Mouse (Mus musculus) hindbrain, embryonic 15.5 days (tissue): Measurements from ENCODE around the gene Gucy2e. TPM values are rescaled to one million over a fixed set of nuclear protein-coding genes. Genes with fewer than 3 reads are reported as not detected.
A peak's percentile ranks its signal among the peaks of the same experiment; 100 is the strongest.

Experiments used
- ATAC-seq: fragments of 200-750 bp; cut with Nextera tagmentation; 2 replicates; pipeline ENCODE4 v1.8.0; 2017; ENCODE audit warnings: low read depth, moderate number of reproducible peaks, moderate TSS enrichment; ENCODE audit not compliant: low FRiP score
- H3K27ac ChIP-seq: fragments of 300-500 bp; sonication (generic); replicated peaks from 2 replicates; pipeline ENCODE4 v1.5.1; 2015; ENCODE audit warnings: mild to moderate bottlenecking, inconsistent platforms
- H3K27me3 ChIP-seq: fragments of 300-500 bp; sonication (generic); 2 replicates; pipeline ENCODE4 v1.6.1; 2015; ENCODE audit warnings: control low read depth, inconsistent platforms
- H3K36me3 ChIP-seq: fragments of 300-500 bp; sonication (generic); 2 replicates; pipeline ENCODE4 v1.6.1; 2015; ENCODE audit warnings: control low read depth, inconsistent platforms
- H3K4me1 ChIP-seq: fragments of 300-500 bp; sonication (generic); replicated peaks from 2 replicates; pipeline ENCODE4 v1.6.1; 2015; ENCODE audit warnings: control low read depth, inconsistent platforms
- H3K4me2 ChIP-seq: fragments of 300-500 bp; sonication (generic); 2 replicates; pipeline ENCODE4 v1.6.1; 2015; ENCODE audit warnings: moderate library complexity, mild to moderate bottlenecking, inconsistent platforms
- H3K4me3 ChIP-seq: fragments of 300-500 bp; sonication (generic); 2 replicates; pipeline ENCODE4 v1.5.1; 2015; ENCODE audit warnings: mild to moderate bottlenecking, inconsistent platforms
- H3K9ac ChIP-seq: fragments of 300-500 bp; sonication (generic); 2 replicates; pipeline ENCODE4 v1.6.1; 2015; ENCODE audit warnings: inconsistent platforms
- H3K9me3 ChIP-seq: fragments of 300-500 bp; sonication (generic); 2 replicates; pipeline ENCODE4 v1.6.1; 2016; ENCODE audit warnings: control low read depth, inconsistent platforms
- WGBS: fragments of 180-500 bp; shearing (Covaris S2); methylation state at CpG from one replicate; pipeline ENCODE4 v1.1.7; 2015; 5-methylcytosine and 5-hydroxymethylcytosine counted together
- polyA plus RNA-seq: library from polyadenylated mRNA; unstranded; fragments of >200 nt; fragmentation: Nextera tagmentation; extraction: Ambion mirVana; gene quantifications from 2 replicates; pipeline ENCODE4 v1.2.1, GENCODE M21; 2015

Gene Gucy2e
- polyA plus RNA-seq, 1 experiment from 2014 or later, result 0.40 TPM

DNA sequence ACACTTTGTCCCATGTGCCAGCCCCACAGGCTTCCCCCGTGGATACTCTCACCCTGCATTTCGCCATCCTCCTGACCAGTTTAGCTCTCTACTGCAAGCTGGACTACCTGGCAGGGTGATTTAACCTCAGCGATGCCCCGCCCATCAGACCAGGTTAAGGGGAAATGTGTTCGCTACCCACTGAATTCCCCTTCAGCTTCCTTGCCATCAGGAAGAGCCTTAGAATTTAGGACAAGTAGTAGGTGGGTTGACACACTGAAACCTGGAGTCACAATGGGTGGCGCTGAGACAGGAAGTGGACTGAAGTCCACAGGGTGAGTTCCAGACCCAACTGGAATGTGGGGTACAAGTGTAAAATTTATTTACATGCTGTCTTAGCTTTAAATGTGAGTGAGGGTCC, 39.1 kb downstream of the Gucy2e start, which contains the start of gene Alox8:
TSS of gene Alox8 (minus strand) at position 101 of the 400 bp plus-strand sequence.
- H3K9me3 ChIP-seq, result no peaks in the 10 kb centered on the region

DNA sequence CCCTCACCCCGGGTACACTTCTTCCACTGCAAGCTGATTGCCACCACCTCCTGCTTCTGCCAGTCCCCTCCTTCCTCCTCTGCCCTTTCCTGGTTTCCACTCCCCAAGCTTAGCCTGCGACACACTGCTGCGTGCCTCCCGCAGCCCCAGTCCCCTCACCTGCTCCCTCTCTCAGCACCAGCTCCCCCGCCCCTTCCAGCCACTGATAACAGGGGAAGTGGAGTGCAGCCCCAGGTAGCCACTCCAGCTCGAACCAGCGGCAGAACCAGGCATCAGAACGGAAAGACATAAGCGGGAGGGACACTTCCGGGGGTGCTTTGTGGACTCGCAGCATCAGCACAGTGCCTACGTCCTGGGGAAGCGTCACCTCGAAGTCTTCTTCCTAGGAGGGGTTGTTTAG, 39.6 kb downstream of the Gucy2e start:
- Histone ChIP-seq H3K9me3 (no peaks in the 10 kb centered on the region), H3K27me3 (peaks cover 23% of the 10 kb centered on the region), H3K9ac (peak overlapping the region; percentile 5; the same call in 1 of the 2 replicates), H3K4me2 (peak overlapping the region; percentile 51), H3K27ac (no peak overlapping the region), H3K4me1 (peaks cover 8% of the 10 kb centered on the region), H3K36me3 (no peaks in the 10 kb centered on the region), H3K4me3 (peak overlapping the region; percentile 28)
- 1% methylated on average over 14 of the region's 14 CpGs for WGBS
- no peak for ATAC-seq

More for the DNA sequence above, 39.1 kb downstream of the Gucy2e start, which contains the start of gene Alox8:
- Histone ChIP-seq H3K4me3 (peak within 1 kb of the TSS; percentile 28), H3K9ac (peak within 1 kb of the TSS; percentile 5; the same call in 1 of the 2 replicates), H3K4me1 (peaks cover 8% of the 10 kb centered on the region), H3K27me3 (peaks cover 23% of the 10 kb centered on the region), H3K4me2 (peak within 1 kb of the TSS; percentile 51), H3K36me3 (no peaks in the 10 kb centered on the region), H3K27ac (no peak within 1 kb of the TSS)
- ATAC-seq, result no peak
- WGBS, result 38% methylated on average over 6 of the region's 6 CpGs

DNA sequence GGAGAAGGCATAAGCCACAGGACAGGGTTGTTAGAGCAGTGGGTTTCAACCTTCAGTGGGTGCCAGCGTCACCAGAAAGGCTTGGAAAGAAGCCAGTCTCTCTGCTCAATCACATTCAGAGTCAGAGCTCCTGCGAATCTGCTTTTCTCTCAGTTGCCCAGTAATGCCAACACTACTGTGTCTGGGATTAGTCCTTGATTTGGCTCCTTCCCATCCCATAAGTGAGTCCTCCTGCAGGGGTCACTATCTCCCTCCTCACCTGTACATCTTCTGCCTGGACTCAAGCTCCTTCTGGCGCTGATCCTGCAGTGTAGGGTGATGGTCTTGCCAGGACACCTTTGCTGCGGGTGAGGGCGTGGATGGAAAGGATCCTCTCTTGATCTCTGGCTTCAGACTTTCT, 40.1 kb downstream of the Gucy2e start:
- H3K4me3 ChIP-seq, result peak overlapping the region; percentile 28
- WGBS, result 13% methylated on average over 5 of the region's 5 CpGs
- H3K27me3 ChIP-seq, result peaks cover 23% of the 10 kb centered on the region
- no peak overlapping the region for H3K27ac ChIP-seq
- no peaks in the 10 kb centered on the region for H3K36me3 ChIP-seq
- no peaks in the 10 kb centered on the region for H3K9me3 ChIP-seq
- peaks cover 8% of the 10 kb centered on the region for H3K4me1 ChIP-seq
- ATAC-seq, result no peak
- peak overlapping the region; percentile 5; the same call in 1 of the 2 replicates for H3K9ac ChIP-seq
- peak overlapping the region; percentile 51 for H3K4me2 ChIP-seq

DNA sequence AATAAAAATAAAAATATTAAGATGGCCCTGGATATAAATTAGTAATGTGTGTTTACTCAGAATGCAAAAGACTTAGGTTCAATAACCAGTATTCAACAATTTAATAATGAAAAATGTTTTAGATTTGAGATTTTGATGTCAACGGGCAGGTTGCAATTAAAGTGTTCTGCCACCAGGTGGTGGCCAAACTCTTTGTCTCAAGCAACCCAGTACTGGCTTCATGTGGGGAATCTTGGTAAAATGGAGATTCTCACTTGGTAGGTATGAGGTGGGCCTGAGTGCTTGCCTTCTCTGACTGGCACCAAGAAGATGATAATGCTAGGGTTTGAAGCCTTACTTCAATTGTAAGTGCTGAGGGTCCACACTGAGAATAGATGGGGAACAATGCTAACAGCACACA, 44.0 kb downstream of the Gucy2e start:
- Histone ChIP-seq H3K27ac (no peak overlapping the region), H3K4me3 (no peak overlapping the region), H3K9me3 (no peaks in the 10 kb centered on the region), H3K4me2 (no peak overlapping the region), H3K36me3 (no peaks in the 10 kb centered on the region), H3K9ac (no peak overlapping the region), H3K27me3 (peaks cover 15% of the 10 kb centered on the region), H3K4me1 (peaks cover 8% of the 10 kb centered on the region)
- ATAC-seq, result no peak
- 8% methylated on average over 1 of the region's 1 CpGs for WGBS

DNA sequence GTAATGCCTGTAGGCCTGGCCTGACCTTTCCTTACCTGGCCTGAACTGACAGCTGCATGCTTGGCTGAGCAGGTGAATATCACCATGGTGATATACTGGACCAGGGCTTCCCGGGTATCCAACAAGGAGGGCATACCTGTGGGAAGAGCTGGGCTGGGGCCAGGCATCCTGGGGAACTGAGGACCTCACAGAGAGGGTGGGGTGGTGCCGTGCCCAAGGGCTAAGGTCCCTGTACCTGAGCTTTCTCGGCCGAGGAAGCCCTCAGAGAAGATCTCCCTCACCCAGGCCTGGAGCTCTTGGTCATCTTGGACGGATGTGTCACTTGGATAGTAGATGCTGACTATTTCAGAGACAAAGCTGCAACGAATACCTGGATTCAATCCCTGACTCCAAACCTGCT, 50.9 kb downstream of the Gucy2e start:
- Histone ChIP-seq H3K36me3 (no peaks in the 10 kb centered on the region), H3K9me3 (no peaks in the 10 kb centered on the region), H3K4me3 (no peak overlapping the region), H3K27me3 (no peaks in the 10 kb centered on the region), H3K27ac (no peak overlapping the region), H3K4me2 (no peak overlapping the region), H3K9ac (no peak overlapping the region), H3K4me1 (no peaks in the 10 kb centered on the region)
- no peak for ATAC-seq
- WGBS, result 82% methylated on average over 6 of the region's 6 CpGs

DNA sequence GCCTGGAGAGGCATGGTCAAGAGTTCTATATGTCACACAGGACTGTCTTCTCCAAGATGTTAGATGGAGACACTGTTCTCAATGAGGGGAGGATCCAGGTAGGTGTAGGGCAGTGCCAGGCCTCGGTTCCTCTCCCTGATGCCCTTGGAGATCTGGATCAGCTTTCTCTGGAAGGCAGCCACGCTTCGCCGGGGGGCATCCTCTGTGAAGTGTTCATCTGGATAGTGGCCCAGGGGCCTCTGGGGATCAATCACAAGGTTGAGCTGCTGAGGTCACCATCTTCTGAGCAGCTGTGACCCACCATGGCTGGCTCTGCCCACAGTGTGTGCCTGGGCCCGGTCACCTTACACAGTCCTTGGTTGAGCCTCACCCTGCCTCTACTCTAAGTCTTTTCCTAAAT, 51.8 kb downstream of the Gucy2e start:
- Histone ChIP-seq H3K9me3 (no peaks in the 10 kb centered on the region), H3K27me3 (no peaks in the 10 kb centered on the region), H3K36me3 (no peaks in the 10 kb centered on the region), H3K27ac (no peak overlapping the region), H3K4me2 (no peak overlapping the region), H3K4me1 (no peaks in the 10 kb centered on the region), H3K9ac (no peak overlapping the region), H3K4me3 (no peak overlapping the region)
- no peak for ATAC-seq
- WGBS, result 86% methylated on average over 5 of the region's 5 CpGs

DNA sequence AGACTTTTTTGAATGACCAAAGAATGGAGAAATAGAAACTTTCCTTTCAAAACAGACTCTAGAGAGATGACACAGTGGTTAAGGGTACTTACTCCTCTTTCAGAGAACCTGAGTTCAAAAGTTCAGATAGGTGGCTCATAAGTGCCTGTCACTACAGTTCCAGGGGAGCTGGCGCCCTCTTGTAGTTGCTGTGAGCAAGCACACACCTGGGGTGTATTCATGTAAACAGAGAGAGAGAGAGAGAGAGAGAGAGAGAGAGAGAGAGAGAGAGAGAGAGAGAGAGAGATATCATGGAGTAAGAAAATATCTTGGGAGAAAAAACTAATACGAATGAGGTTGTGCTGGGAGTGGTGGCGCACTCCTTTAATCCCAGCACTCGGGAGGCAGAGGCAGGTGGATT, 56.7 kb downstream of the Gucy2e start:
- Histone ChIP-seq H3K27ac (no peak overlapping the region), H3K36me3 (no peaks in the 10 kb centered on the region), H3K4me3 (no peak overlapping the region), H3K4me1 (no peaks in the 10 kb centered on the region), H3K9me3 (no peaks in the 10 kb centered on the region), H3K4me2 (no peak overlapping the region), H3K9ac (no peak overlapping the region), H3K27me3 (no peaks in the 10 kb centered on the region)
- no peak for ATAC-seq
- WGBS, result 94% methylated on average over 4 of the region's 4 CpGs

DNA sequence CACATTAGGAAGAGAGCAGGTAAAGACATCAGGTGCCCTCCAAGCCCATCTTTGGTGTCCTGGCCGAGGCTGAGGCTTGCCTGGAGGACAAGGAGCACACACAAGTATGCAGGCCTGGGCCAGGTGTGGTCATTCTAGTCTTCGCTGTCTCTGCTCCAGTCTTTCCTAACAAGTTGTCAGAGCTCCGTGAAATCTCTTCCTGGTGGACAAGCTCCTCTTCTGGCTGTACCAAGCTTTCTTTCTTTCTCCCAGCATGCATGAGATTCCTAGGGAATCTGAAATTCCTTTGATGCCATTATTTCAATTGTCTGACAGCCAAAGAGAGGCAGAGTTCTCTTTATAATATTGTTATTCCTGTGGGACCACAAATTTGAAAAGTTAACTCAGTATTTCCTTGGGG, 57.3 kb downstream of the Gucy2e start:
- ATAC-seq, result no peak
- H3K36me3 ChIP-seq, result no peaks in the 10 kb centered on the region
- no peak overlapping the region for H3K27ac ChIP-seq
- no peak overlapping the region for H3K4me2 ChIP-seq
- no peaks in the 10 kb centered on the region for H3K9me3 ChIP-seq
- no peaks in the 10 kb centered on the region for H3K4me1 ChIP-seq
- no peak overlapping the region for H3K4me3 ChIP-seq
- 53% methylated on average over 3 of the region's 3 CpGs for WGBS
- no peaks in the 10 kb centered on the region for H3K27me3 ChIP-seq
- H3K9ac ChIP-seq, result no peak overlapping the region

DNA sequence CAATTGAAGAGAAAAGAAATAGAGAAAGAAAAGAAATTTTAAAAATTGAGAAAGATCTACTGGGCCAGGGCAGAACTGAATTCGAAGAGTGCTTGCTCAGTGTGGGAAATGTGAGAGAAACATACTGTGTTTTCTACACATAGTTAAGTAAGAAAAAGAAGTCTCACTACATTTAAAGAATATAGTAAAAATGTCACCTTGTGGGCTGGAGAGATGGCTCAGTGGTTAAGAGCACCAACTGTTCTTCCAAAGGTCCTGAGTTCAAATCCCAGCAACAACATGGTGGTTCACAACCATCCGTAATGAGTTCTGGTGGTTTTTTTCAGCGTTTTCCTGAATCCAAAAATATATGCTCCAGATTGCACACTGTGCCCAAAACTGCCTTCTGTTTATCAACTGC, 58.3 kb downstream of the Gucy2e start:
- WGBS, result 85% methylated on average over 3 of the region's 3 CpGs
- Histone ChIP-seq H3K27ac (no peak overlapping the region), H3K36me3 (no peaks in the 10 kb centered on the region), H3K4me3 (no peak overlapping the region), H3K4me2 (no peak overlapping the region), H3K27me3 (no peaks in the 10 kb centered on the region), H3K9me3 (no peaks in the 10 kb centered on the region), H3K9ac (no peak overlapping the region), H3K4me1 (no peaks in the 10 kb centered on the region)
- no peak for ATAC-seq

DNA sequence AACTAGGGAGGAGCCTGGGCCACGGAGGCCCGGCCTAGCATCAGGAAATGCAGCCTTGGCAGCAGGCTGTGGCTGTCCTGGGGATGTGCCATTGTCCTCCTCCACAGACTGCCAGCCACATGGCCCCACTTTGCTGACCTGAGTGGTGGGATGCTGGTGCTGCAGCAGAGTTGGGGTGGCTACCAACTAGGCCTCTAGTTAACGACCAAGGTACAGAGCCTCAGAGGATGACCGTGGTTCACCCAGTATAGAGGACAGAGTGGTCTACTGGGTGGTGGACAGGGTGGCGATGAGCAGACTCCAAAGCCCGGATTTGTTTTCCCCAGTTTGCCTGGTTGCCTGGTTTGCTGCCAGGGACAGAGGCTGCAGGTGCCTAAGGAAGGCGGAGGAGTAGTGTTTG, 62.1 kb downstream of the Gucy2e start:
- H3K9ac ChIP-seq, result no peak overlapping the region
- H3K9me3 ChIP-seq, result no peaks in the 10 kb centered on the region
- WGBS, result 87% methylated on average over 7 of the region's 7 CpGs
- H3K4me3 ChIP-seq, result no peak overlapping the region
- no peak for ATAC-seq
- H3K4me1 ChIP-seq, result no peaks in the 10 kb centered on the region
- no peak overlapping the region for H3K4me2 ChIP-seq
- no peak overlapping the region for H3K27ac ChIP-seq
- H3K36me3 ChIP-seq, result no peaks in the 10 kb centered on the region
- no peaks in the 10 kb centered on the region for H3K27me3 ChIP-seq

DNA sequence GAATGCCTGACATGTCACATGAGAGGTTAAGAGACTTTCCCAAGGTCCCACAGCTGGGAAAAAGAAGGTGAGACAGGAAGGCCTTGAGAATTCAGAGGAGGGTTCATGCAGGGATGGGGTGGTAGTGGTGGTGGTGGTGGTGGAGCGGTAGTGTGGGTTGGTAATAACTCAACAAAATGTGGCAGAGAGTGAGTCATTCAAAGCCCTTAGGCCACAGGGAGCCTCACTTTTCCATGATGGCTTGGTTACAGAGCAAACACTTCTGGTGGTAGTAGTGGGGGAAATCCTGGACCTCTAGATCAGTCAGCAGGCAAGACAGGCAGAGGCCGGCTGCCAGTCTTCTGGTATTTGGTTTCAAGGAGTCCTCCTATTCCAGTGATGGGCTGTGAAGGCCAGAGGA, 64.2 kb downstream of the Gucy2e start:
- no peaks in the 10 kb centered on the region for H3K4me1 ChIP-seq
- WGBS, result 91% methylated on average over 2 of the region's 2 CpGs
- no peaks in the 10 kb centered on the region for H3K9me3 ChIP-seq
- H3K4me2 ChIP-seq, result no peak overlapping the region
- ATAC-seq, result no peak
- no peaks in the 10 kb centered on the region for H3K27me3 ChIP-seq
- H3K27ac ChIP-seq, result no peak overlapping the region
- no peak overlapping the region for H3K4me3 ChIP-seq
- H3K9ac ChIP-seq, result no peak overlapping the region
- H3K36me3 ChIP-seq, result no peaks in the 10 kb centered on the region

DNA sequence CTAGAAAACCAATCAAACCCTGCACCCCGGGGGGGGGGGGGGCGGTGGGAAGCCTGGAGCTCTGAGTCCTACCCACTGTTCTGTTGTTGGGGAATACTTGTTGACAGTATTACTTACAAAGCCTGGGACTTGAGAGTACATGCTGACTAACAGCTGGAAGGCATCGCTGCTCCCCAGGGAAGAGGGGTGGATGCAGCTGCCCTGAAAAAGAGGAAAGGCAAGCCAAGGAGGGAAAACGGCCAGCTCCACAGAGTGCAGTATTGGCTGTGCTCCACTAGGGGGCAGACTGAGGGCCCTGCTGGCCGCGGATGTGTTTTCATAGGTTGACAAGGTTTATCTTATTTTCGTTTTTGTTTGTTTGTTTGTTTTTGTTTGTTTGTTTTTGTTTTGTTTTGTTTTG, 65.2 kb downstream of the Gucy2e start:
- Histone ChIP-seq H3K4me1 (no peaks in the 10 kb centered on the region), H3K4me2 (no peak overlapping the region), H3K9me3 (no peaks in the 10 kb centered on the region), H3K27ac (no peak overlapping the region), H3K27me3 (no peaks in the 10 kb centered on the region), H3K9ac (no peak overlapping the region), H3K36me3 (no peaks in the 10 kb centered on the region), H3K4me3 (no peak overlapping the region)
- WGBS, result 27% methylated on average over 7 of the region's 7 CpGs
- no peak for ATAC-seq

DNA sequence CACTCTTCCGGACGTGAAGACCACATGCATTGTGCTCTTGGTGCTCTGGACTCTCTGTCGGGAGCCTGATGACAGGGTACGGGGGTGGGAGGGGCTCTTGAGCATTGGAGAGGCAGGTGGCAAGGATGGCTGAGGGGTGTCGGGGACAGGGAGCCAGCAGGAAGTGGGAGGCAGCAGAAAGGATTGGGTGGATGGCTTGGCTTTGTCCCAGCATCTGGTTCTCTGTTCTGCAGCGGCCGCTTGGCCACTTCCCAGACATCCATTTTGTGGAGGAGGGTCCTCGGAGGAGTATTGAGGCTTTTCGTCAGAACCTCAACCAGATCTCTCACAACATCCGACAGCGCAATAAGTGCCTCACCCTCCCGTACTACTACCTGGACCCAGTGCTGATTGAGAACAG, 67.5 kb downstream of the Gucy2e start:
- WGBS, result 88% methylated on average over 12 of the region's 12 CpGs

More for the DNA sequence above, 67.5 kb downstream of the Gucy2e start:
- H3K4me1 ChIP-seq, result no peaks in the 10 kb centered on the region
- no peaks in the 10 kb centered on the region for H3K36me3 ChIP-seq
- no peaks in the 10 kb centered on the region for H3K27me3 ChIP-seq
- no peak for ATAC-seq
- H3K4me2 ChIP-seq, result no peak overlapping the region
- no peak overlapping the region for H3K4me3 ChIP-seq
- H3K9ac ChIP-seq, result no peak overlapping the region
- no peaks in the 10 kb centered on the region for H3K9me3 ChIP-seq
- no peak overlapping the region for H3K27ac ChIP-seq
